Mouse (Mus musculus): ENCODE measurements around the gene Nfyc. TPM values are rescaled to one million over a fixed set of nuclear protein-coding genes. Genes with fewer than 3 reads are reported as not detected.

Gene Nfyc
- polyA plus RNA-seq, 1 experiment from 2014 or later: 82.1 TPM

DNA sequence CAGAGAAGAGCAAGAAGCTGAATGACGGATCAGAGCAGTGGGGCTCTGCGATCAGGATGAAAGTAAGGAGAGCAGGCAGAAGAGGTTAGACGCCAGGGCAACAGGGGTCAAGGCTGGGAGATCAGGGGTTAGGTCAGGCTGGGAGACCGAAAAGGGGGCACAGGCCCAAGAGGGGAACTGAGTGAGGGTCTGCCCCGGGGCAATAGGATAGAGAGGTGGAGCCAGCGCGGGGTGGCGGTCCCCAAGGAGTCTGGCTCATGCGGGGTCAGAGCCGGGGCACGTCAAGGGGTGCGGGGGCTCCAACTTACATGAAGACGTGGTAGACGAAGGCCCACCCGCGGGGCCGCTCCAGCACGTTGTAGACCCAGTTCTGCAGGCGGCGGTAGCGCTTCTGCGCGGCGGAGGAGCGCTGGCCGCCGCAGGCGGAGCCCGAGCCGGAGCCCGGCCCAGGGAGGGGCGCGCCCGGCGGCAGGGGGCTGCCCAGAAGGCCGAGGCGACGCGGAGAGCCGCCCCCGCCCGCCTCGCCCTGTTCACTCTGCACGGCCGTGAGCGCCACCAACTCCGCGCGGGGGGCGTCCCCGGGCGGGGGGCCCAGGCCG, 84.7 kb downstream of the Nfyc start:
- ATAC-seq (ENCODE audit: low FRiP score, low read depth): peak; percentile 29
- Histone ChIP-seq H3K4me2 (peak overlapping the region; percentile 100), H3K4me1 (replicated peaks) (peaks cover 22% of the 10 kb centered on the region), H3K9me3 (no peaks in the 10 kb centered on the region), H3K4me3 (peak overlapping the region; percentile 69), H3K27ac (replicated peaks) (0 out of 2 replicates have a peak overlapping the region, but pooled peaks have one; percentile 22), H3K27me3 (peaks cover 32% of the 10 kb centered on the region), H3K9ac (peak overlapping the region; percentile 67), H3K36me3 (no peaks in the 10 kb centered on the region)
- 2% methylated on average over 53 of the region's 53 CpGs for WGBS

DNA sequence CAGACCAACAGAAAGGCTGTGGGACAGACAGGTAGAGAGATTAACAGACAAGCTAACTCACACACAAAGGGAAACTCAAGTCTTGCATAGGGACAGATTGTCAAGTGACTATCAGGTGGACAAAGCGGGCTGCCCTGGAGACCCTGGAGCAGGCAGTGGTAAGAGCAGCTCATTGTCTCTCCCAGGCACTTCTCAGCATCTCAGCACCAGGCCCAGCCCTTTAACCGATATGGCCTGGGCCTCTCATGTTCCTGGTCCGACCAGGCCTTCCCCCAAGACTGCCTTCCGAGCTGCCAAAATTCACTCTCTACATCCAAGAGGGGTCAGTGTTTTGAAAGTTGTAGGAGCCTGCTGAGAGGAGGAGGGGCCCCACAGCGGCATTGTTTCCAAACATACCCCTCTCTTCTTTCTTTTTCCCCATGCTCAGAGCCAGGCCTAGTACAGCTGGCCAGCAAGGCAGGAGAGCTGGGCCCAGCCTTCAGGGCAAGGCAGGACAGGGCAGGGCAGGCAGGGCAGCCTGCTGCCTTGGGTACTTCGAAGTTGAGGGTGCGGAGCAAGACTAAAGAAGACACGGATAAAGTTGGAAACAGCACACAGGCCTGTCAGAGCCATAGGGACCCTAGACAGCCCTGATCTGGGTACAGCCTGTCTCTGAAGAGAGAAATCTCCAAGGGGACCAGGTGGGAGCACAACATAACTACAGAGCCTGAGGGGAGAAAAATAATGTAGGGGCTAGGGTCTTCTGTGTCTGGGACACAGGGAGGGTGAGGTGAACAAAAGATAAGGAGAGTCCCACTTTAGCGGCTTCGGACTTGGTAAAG, 85.4 kb downstream of the Nfyc start:
- 0 out of 2 replicates have a peak overlapping the region, but pooled peaks have one; percentile 22 for H3K27ac ChIP-seq (replicated peaks)
- no peak for ATAC-seq (ENCODE audit: low FRiP score, low read depth)
- no peaks in the 10 kb centered on the region for H3K9me3 ChIP-seq
- H3K9ac ChIP-seq: no peak overlapping the region
- H3K4me2 ChIP-seq: peak overlapping the region; percentile 100
- peaks cover 26% of the 10 kb centered on the region for H3K4me1 ChIP-seq (replicated peaks)
- H3K36me3 ChIP-seq: no peaks in the 10 kb centered on the region
- H3K4me3 ChIP-seq: peak overlapping the region; percentile 69
- WGBS: 17% methylated on average over 10 of the region's 10 CpGs
- peaks cover 32% of the 10 kb centered on the region for H3K27me3 ChIP-seq

DNA sequence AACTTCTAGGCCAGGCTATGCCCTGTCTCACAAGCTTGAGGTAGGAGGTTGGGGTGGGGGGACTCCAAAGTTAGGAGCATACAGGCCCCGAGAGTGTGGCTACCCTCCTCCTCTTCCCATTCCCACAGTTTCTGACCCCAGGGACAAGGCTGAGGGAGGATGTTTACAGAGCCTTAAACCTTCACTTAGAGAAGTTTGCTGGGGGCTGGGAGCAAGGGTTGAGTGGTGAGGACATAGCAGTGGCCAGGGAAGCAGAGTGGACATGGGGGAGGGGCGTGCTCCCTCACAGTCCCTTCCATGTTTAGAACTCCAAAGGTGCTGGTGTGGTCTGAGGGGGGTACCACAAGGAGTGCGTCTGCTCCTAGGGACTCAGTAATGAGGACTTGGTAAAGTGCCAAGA, 87.7 kb downstream of the Nfyc start:
- no peak for ATAC-seq (ENCODE audit: low FRiP score, low read depth)
- H3K27me3 ChIP-seq: peaks cover 15% of the 10 kb centered on the region
- no peak overlapping the region for H3K27ac ChIP-seq (replicated peaks)
- no peak overlapping the region for H3K9ac ChIP-seq
- WGBS: 73% methylated on average over 3 of the region's 3 CpGs
- no peaks in the 10 kb centered on the region for H3K9me3 ChIP-seq
- H3K4me3 ChIP-seq: no peak overlapping the region
- H3K4me2 ChIP-seq: no peak overlapping the region
- H3K36me3 ChIP-seq: no peaks in the 10 kb centered on the region
- H3K4me1 ChIP-seq (replicated peaks): peaks cover 24% of the 10 kb centered on the region

DNA sequence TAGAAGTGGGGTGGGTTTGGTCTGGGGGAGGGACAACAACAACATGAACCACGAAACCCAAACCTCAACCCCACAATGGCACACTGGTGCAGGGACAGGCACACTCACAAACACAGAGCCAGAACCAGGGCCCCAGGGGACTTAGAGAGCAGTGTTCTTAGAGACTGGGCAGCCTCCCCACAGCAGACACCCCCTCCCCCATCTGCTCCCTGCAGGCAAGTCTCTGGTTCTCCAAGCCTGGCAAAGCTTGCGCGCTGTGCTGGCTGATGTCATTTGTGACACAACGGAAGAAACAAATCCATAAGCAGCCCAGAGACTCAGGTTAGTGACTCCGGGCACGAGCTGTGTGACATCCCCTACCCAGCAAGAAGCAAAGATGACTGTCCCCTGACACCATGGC, 90.1 kb downstream of the Nfyc start:
- Histone ChIP-seq H3K4me1 (replicated peaks) (peaks cover 5% of the 10 kb centered on the region; the same call in 1 of the 2 replicates), H3K9me3 (no peaks in the 10 kb centered on the region), H3K4me3 (no peak overlapping the region), H3K9ac (no peak overlapping the region), H3K27me3 (peaks cover 4% of the 10 kb centered on the region; the same call in 1 of the 2 replicates), H3K36me3 (no peaks in the 10 kb centered on the region), H3K27ac (replicated peaks) (no peak overlapping the region), H3K4me2 (no peak overlapping the region)
- ATAC-seq (ENCODE audit: low FRiP score, low read depth): no peak
- WGBS: 65% methylated on average over 6 of the region's 6 CpGs

DNA sequence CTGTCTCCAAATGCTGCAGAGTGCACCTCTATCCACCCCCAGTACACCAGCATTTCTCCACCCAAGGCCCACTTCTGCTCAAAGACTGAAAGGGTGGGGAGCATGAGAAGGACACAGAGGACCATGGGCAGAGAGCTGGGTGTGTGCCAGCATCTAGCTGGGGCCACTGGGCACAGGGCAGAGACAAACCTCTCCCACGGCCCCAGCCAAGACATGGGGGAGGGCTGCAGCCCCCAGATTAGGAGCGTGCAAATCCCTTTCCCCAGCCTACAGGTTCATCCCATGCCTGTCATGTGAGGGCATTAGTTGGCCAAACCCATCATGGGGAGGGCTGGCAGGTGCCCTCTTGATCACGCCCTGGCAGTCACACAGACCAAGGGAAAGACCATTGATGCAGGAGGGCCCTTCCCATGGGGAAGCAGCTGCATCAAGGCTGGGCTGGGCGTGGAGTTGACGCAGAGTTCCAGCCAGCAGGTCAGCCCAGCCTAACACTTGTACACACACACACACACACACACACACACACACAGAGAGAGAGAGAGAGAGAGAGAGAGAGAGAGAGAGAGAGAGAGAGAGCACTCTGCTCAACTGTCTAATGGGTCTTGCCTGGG, 97.3 kb downstream of the Nfyc start:
- Histone ChIP-seq H3K27me3 (peaks cover 11% of the 10 kb centered on the region), H3K4me3 (no peak overlapping the region), H3K36me3 (no peaks in the 10 kb centered on the region), H3K9ac (no peak overlapping the region), H3K9me3 (no peaks in the 10 kb centered on the region), H3K4me2 (no peak overlapping the region), H3K4me1 (replicated peaks) (peaks cover 23% of the 10 kb centered on the region), H3K27ac (replicated peaks) (no peak overlapping the region)
- peak; percentile 40 for ATAC-seq (ENCODE audit: low FRiP score, low read depth)
- WGBS: 72% methylated on average over 5 of the region's 5 CpGs

DNA sequence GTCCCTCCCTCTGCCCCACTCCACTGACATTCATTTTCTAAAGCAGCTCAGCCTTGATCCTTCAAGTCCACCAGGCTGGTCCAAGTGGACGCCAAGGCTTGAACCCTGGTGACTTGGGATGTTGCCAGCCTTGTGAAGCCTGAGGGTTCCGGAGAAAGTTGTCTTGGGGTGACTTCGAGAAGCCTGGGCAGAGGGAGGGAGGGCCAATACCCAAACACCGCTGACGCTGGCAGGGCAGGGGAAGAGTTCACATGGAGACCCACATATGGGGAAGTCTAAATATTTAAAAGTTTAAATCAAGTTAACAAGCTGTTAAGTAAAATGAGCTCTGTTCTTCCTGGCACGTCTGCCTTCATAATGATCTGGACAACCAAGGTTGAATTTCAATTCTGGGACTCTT, 98.6 kb downstream of the Nfyc start:
- ATAC-seq (ENCODE audit: low FRiP score, low read depth): no peak
- Histone ChIP-seq H3K4me1 (replicated peaks) (peaks cover 23% of the 10 kb centered on the region), H3K4me2 (no peak overlapping the region), H3K9me3 (no peaks in the 10 kb centered on the region), H3K27me3 (peaks cover 11% of the 10 kb centered on the region), H3K9ac (no peak overlapping the region), H3K36me3 (no peaks in the 10 kb centered on the region), H3K27ac (replicated peaks) (no peak overlapping the region), H3K4me3 (no peak overlapping the region)
- WGBS: 78% methylated on average over 6 of the region's 6 CpGs

DNA sequence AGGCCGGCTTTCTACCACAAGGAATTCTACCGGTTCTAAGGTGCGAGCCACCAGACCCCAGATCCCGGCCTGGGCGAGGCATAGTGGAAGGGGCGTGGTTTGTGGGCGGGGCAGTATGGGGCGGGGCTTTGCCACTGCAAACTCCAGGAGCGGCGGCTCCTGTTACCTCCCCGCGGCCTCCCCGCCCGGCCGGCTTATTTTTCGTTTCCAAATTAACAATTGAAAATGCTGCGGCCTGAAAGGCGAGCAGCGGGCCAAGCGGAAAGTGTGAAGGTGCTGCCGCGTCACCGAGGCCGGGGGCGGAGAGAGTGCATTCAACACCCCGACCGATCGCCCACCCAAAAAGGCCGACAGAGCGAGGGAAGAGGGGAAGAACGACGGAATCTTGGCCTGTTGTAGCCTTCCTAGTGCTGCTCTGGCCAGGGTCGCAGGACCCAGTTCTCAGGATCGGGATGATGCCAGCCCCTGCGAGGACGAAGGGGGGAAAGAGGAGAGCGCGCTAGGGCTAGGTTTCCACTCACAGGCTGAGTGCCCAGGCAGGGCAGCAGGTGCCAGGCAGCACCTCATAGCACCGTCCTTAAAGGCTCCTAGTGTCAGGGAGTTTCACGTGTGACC, 100.2 kb downstream of the Nfyc start:
- peaks cover 11% of the 10 kb centered on the region for H3K27me3 ChIP-seq
- peak overlapping the region; percentile 44 for H3K4me3 ChIP-seq
- peak overlapping the region; percentile 91 for H3K4me2 ChIP-seq
- peak overlapping the region; percentile 47 for H3K9ac ChIP-seq
- ATAC-seq (ENCODE audit: low FRiP score, low read depth): peak; percentile 73
- peaks cover 23% of the 10 kb centered on the region for H3K4me1 ChIP-seq (replicated peaks)
- H3K36me3 ChIP-seq: no peaks in the 10 kb centered on the region
- WGBS: under 1% methylated on average over 39 of the region's 40 CpGs
- no peaks in the 10 kb centered on the region for H3K9me3 ChIP-seq
- no peak overlapping the region for H3K27ac ChIP-seq (replicated peaks)

DNA sequence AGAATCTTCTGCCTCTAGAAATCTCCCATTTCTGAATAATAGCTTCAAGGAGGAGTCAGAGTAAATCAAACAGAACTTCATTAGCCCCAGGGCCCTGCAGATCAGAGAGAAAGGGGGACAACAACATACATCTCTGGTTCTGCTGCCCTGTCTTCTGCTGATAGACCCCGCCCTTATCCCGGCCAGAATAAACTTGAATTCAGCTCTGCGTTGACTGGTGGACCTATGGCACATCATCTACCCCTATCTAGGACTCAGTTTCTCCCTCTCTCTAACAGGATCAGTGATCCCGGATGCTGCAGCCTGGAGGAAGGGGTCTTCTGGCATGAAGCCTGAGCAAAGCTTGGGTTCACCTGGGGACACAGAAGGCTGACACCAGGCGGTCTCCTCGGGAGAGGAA, 100.8 kb downstream of the Nfyc start:
- 30% methylated on average over 6 of the region's 6 CpGs for WGBS

DNA sequence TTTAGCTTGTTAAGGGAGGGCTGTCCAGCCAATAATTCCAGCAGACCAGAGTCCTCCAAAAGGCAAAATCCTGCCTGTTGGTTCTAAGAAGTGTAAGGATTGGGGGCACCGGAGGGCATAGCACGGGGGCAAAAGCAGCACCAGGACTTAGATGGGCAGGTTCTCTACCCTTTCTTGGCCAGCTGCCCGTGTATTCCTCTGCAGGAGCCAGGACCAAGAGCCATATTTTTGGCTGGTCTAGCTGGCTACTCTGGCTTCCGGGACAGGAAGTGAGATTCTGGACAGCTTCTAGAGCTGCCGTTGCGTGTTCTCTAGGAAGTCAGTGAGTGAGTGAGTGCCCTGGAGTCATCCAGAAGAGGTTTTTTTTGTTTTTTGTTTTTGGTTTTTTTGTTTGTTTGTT, 101.2 kb downstream of the Nfyc start:
- Histone ChIP-seq H3K36me3 (no peaks in the 10 kb centered on the region), H3K4me1 (replicated peaks) (peaks cover 23% of the 10 kb centered on the region), H3K27ac (replicated peaks) (no peak overlapping the region), H3K9me3 (no peaks in the 10 kb centered on the region), H3K27me3 (peaks cover 11% of the 10 kb centered on the region), H3K4me2 (no peak overlapping the region), H3K9ac (no peak overlapping the region), H3K4me3 (no peak overlapping the region)
- ATAC-seq (ENCODE audit: low FRiP score, low read depth): no peak
- WGBS: 76% methylated on average over 6 of the region's 6 CpGs

More for the DNA sequence above, 100.8 kb downstream of the Nfyc start:
- Histone ChIP-seq H3K9ac (peak overlapping the region; percentile 47), H3K36me3 (no peaks in the 10 kb centered on the region), H3K4me3 (peak overlapping the region; percentile 44), H3K9me3 (no peaks in the 10 kb centered on the region), H3K27ac (replicated peaks) (no peak overlapping the region), H3K27me3 (peaks cover 11% of the 10 kb centered on the region), H3K4me2 (peak overlapping the region; percentile 91), H3K4me1 (replicated peaks) (peaks cover 23% of the 10 kb centered on the region)
- no peak for ATAC-seq (ENCODE audit: low FRiP score, low read depth)

DNA sequence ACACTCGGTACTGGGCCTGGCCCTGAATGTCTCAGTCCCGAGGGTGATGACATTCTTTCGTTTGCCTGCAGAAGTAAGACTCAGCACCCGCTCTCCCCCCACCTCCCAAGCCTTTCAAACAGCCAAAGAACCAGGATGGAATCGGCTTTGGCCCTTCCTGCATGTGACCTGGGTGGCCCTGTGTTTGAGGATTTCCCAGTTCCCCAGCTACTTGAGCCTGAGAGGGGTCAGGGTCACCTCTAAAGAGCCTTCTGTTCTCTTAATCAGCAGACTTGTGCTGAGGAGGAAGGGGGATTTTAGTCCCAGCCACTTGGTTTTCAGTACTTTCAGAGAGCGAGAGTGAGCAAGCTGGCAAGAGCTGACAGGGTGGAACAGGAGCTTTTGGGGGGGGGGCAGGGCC, 101.9 kb downstream of the Nfyc start:
- Histone ChIP-seq H3K9ac (no peak overlapping the region), H3K27me3 (peaks cover 11% of the 10 kb centered on the region), H3K9me3 (no peaks in the 10 kb centered on the region), H3K4me2 (no peak overlapping the region), H3K4me1 (replicated peaks) (peaks cover 23% of the 10 kb centered on the region), H3K36me3 (no peaks in the 10 kb centered on the region), H3K27ac (replicated peaks) (no peak overlapping the region), H3K4me3 (no peak overlapping the region)
- ATAC-seq (ENCODE audit: low FRiP score, low read depth): no peak
- 60% methylated on average over 6 of the region's 6 CpGs for WGBS

DNA sequence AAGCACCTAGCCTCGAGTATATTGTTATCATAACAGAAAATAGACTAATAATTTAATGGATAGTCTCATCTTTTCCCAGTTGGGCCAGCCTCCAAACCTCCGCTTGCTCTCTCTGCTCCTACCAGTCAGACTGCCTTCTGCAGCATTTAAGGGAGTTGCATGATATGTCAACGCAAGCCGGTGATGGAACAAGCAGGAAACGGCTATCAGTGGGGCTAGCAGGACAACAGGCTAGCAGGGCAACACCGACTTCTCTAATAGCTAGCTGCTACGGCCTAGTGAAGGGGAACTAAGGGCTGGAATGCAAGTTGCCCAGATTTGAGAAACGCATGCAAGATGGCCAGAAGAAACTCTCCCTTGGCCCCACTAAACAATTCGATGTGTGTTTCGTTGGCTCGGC, 103.5 kb downstream of the Nfyc start:
- Histone ChIP-seq H3K4me3 (no peak overlapping the region), H3K9ac (no peak overlapping the region), H3K4me1 (replicated peaks) (peaks cover 12% of the 10 kb centered on the region), H3K9me3 (no peaks in the 10 kb centered on the region), H3K36me3 (no peaks in the 10 kb centered on the region), H3K4me2 (no peak overlapping the region), H3K27me3 (peaks cover 11% of the 10 kb centered on the region), H3K27ac (replicated peaks) (no peak overlapping the region)
- ATAC-seq (ENCODE audit: low FRiP score, low read depth): no peak
- 82% methylated on average over 11 of the region's 11 CpGs for WGBS

DNA sequence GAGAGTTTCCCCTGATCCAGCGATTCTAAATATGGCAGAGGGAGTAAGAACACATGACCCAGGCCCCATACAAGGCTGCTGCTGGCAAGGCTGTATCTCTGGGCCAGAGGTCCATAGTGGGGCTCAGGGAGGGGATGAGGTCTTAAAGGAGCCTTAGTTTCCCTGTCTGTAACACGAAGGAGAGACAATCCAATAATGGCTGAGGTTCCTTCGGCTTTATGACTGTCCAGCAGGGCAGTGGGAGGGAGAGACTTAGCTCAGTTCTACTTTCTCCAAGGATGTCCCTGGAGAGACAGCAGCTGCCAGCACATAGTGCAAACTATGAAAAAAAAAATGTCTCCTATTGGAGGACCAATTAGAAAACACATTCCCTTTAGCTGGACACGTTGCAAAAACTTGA, 105.2 kb downstream of the Nfyc start:
- H3K9ac ChIP-seq: no peak overlapping the region
- H3K4me2 ChIP-seq: no peak overlapping the region
- WGBS: 62% methylated on average over 4 of the region's 4 CpGs
- ATAC-seq (ENCODE audit: low FRiP score, low read depth): no peak
- no peak overlapping the region for H3K27ac ChIP-seq (replicated peaks)
- H3K9me3 ChIP-seq: no peaks in the 10 kb centered on the region
- H3K4me1 ChIP-seq (replicated peaks): peaks cover 6% of the 10 kb centered on the region; the same call in 1 of the 2 replicates
- no peaks in the 10 kb centered on the region for H3K27me3 ChIP-seq
- H3K4me3 ChIP-seq: no peak overlapping the region
- H3K36me3 ChIP-seq: no peaks in the 10 kb centered on the region
